Mouse (Mus musculus): Measurements from ENCODE around the gene Plcb4. TPM values are rescaled to one million over a fixed set of nuclear protein-coding genes. Genes with fewer than 3 reads are reported as not detected.

Plcb4 gene
- total and polyA plus RNA-seq, 3 experiments, result not detected

- no peaks in the 10 kb centered on the region for H3K36me3 ChIP-seq (replicated peaks in 1 of 2; ENCODE audit: control insufficient read depth in 1 of 2, insufficient read depth in 1 of 2, low read length in 1 of 2)
- no peak for TF ChIP-seq USF1 (IDR thresholded peaks at IDR 0.05; ENCODE audit: low read depth, low read length)
- no peak for TF ChIP-seq KAT2A (IDR thresholded peaks at IDR 0.05; ENCODE audit: insufficient replicate concordance, low read length)
- no peak for TF ChIP-seq JUN (IDR thresholded peaks at IDR 0.05; ENCODE audit: insufficient read depth, low read depth, low read length)
- no peak for TF ChIP-seq NELFE (IDR thresholded peaks at IDR 0.05; ENCODE audit: low read depth, low read length)
- no peak for TF ChIP-seq POLR2AphosphoS2 (IDR thresholded peaks at IDR 0.05; ENCODE audit: low read depth, low read length)
- no peak for TF ChIP-seq ZC3H11A (IDR thresholded peaks at IDR 0.05; ENCODE audit: low read depth, low read length)
- no peak for TF ChIP-seq MAFK (IDR thresholded peaks at IDR 0.05; ENCODE audit: insufficient replicate concordance, low read length)
- no peak for TF ChIP-seq ELF1 (IDR thresholded peaks at IDR 0.05; ENCODE audit: low read depth, low read length)
- TF ChIP-seq SIN3A (IDR thresholded peaks at IDR 0.05; ENCODE audit: low read length), result no peak
- TF ChIP-seq MEF2A (IDR thresholded peaks at IDR 0.05; ENCODE audit: borderline replicate concordance, low read depth, low read length), result no peak
- peaks cover 80% of the 10 kb centered on the region for H3K9me3 ChIP-seq (replicated peaks; ENCODE audit: low read length)
- H3K79me2 ChIP-seq (replicated peaks; ENCODE audit: control insufficient read depth, extremely low read depth, insufficient read depth, poor library complexity, severe bottlenecking), result no peaks in the 10 kb centered on the region
- no peaks in the 10 kb centered on the region for H3K4me1 ChIP-seq (ENCODE audit: control insufficient read depth in 1 of 2, insufficient read depth in 2 of 2)
- no peak for DNase-seq (ENCODE audit: extremely low read depth)
- H3K4me3 ChIP-seq (replicated peaks in 1 of 3; ENCODE audit: low read depth in 2 of 3, low read length in 2 of 3, poor library complexity in 1 of 3), result no peak overlapping the region
- H3K4me2 ChIP-seq (ENCODE audit: insufficient read depth, low read depth, poor library complexity, severe bottlenecking), result no peak overlapping the region
- dilution Hi-C loops (cut with MboI; ENCODE audit: extremely low pct_ligation_motif_present, extremely low pct_unique_long_range_greater_than_20kb, low sequenced_read_pairs) (no loop called here), in situ Hi-C loops (cut with MboI; ENCODE audit: low pct_ligation_motif_present, low pct_unique_long_range_greater_than_20kb, low sequenced_read_pairs) (no loop called here)
- no peak overlapping the region for H3K9ac ChIP-seq (ENCODE audit: insufficient read depth, low read depth)
- no peaks in the 10 kb centered on the region for H3K27me3 ChIP-seq (replicated peaks)
- H3K27ac ChIP-seq (ENCODE audit: insufficient read depth, low read depth), result no peak overlapping the region
These were observed 245.5 kb downstream of the Plcb4 start for GRCm38 (mm10) chr2:135904262-135904661.

GRCm38 (mm10) chr2:135904791-135905190, 246.0 kb downstream of the Plcb4 start:
- H3K9me3 ChIP-seq (replicated peaks; ENCODE audit: low read length), result peaks cover 75% of the 10 kb centered on the region
- no peaks in the 10 kb centered on the region for H3K27me3 ChIP-seq (replicated peaks)
- no peaks in the 10 kb centered on the region for H3K36me3 ChIP-seq (replicated peaks in 1 of 2; ENCODE audit: control insufficient read depth in 1 of 2, insufficient read depth in 1 of 2, low read length in 1 of 2)
- dilution Hi-C loops (cut with MboI; ENCODE audit: extremely low pct_ligation_motif_present, extremely low pct_unique_long_range_greater_than_20kb, low sequenced_read_pairs), result no loop called here
- in situ Hi-C loops (cut with MboI; ENCODE audit: low pct_ligation_motif_present, low pct_unique_long_range_greater_than_20kb, low sequenced_read_pairs), result no loop called here
- no peaks in the 10 kb centered on the region for H3K79me2 ChIP-seq (replicated peaks; ENCODE audit: control insufficient read depth, extremely low read depth, insufficient read depth, poor library complexity, severe bottlenecking)
- H3K4me3 ChIP-seq (replicated peaks in 1 of 3; ENCODE audit: low read depth in 2 of 3, low read length in 2 of 3, poor library complexity in 1 of 3), result no peak overlapping the region
- TF ChIP-seq EP300 (IDR thresholded peaks at IDR 0.05; ENCODE audit: low read length) (no peak), CHD2 (IDR thresholded peaks at IDR 0.05; ENCODE audit: low read length) (no peak), MEF2A (IDR thresholded peaks at IDR 0.05; ENCODE audit: borderline replicate concordance, low read depth, low read length) (no peak), ZC3H11A (IDR thresholded peaks at IDR 0.05; ENCODE audit: low read depth, low read length) (no peak), PAX5 (IDR thresholded peaks at IDR 0.05; ENCODE audit: low read length) (no peak), IRF4 (IDR thresholded peaks at IDR 0.05; ENCODE audit: low read depth, low read length) (no peak), ETS1 (conservative IDR thresholded peaks at IDR 0.05; ENCODE audit: low read depth, low read length) (no peak), RCOR1 (conservative IDR thresholded peaks at IDR 0.05; ENCODE audit: low read depth, low read length) (no peak), TBP (conservative IDR thresholded peaks at IDR 0.05; ENCODE audit: low read depth, low read length) (no peak), POLR2AphosphoS2 (IDR thresholded peaks at IDR 0.05; ENCODE audit: low read depth, low read length) (no peak), UBTF (IDR thresholded peaks at IDR 0.05; ENCODE audit: low read depth, low read length) (no peak)
- no peak overlapping the region for H3K27ac ChIP-seq (ENCODE audit: insufficient read depth, low read depth)
- no peak overlapping the region for H3K4me2 ChIP-seq (ENCODE audit: insufficient read depth, low read depth, poor library complexity, severe bottlenecking)
- H3K4me1 ChIP-seq (ENCODE audit: control insufficient read depth in 1 of 2, insufficient read depth in 2 of 2), result no peaks in the 10 kb centered on the region
- H3K9ac ChIP-seq (ENCODE audit: insufficient read depth, low read depth), result no peak overlapping the region
- DNase-seq (ENCODE audit: extremely low read depth), result no peak

All from CH12.LX (cell line).